Mouse (Mus musculus) CD4-positive, CD25-positive, alpha-beta regulatory T cell, adult 9 weeks (primary cell): ENCODE data around the gene Leng9. TPM values are rescaled to one million over a fixed set of nuclear protein-coding genes. Genes with fewer than 3 reads are reported as not detected.

ENCODE experiments used
- polyA plus RNA-seq: library from polyadenylated mRNA; unstranded; fragments of 100-300 nt; shearing (Covaris generic); gene quantifications from one replicate; pipeline ENCODE4 v1.2.1, GENCODE M21; 2017

Gene Leng9
- 8.1 TPM for polyA plus RNA-seq

GRCm38 (mm10) chr7:4150059-4150541 is at the start of gene Leng9:
Leng9 (minus strand) TSS chr7:4150374.

GRCm38 (mm10) chr7:4164090-4164910 is 14.1 kb upstream of the Leng9 start, which contains the start of gene Cdc42ep5:
Cdc42ep5 (minus strand) TSS chr7:4164860.

GRCm38 (mm10) chr7:4136771-4137531 is 13.2 kb downstream of the Leng9 start, which contains the start of gene Leng8:
Leng8 (plus strand) TSS chr7:4137039.

GRCm38 (mm10) chr7:4119344-4119902 is 30.8 kb downstream of the Leng9 start, which contains the start of gene Ttyh1:
Ttyh1 (plus strand) TSS chr7:4119408.

Other genes with a start within 250 kb of the Leng9 start
- gene Lilra6, start 234.9 kb downstream of the Leng9 start, polyA plus RNA-seq: not detected
- gene Lair1, start 87.2 kb downstream of the Leng9 start, polyA plus RNA-seq: 5.5 TPM
- gene Ttyh1, start 31.0 kb downstream of the Leng9 start, polyA plus RNA-seq: 0.56 TPM
- 121 TPM for gene Leng8, start 13.3 kb downstream of the Leng9 start, polyA plus RNA-seq
- not detected for gene Cdc42ep5, start 14.5 kb upstream of the Leng9 start, polyA plus RNA-seq
- gene Lilra5, start 87.4 kb upstream of the Leng9 start, polyA plus RNA-seq: not detected
- gene Ncr1, start 187.3 kb upstream of the Leng9 start, polyA plus RNA-seq: not detected
- not detected for gene Gp6, start 247.4 kb upstream of the Leng9 start, polyA plus RNA-seq